Mouse (Mus musculus) spleen, adult 12 weeks (tissue): ENCODE measurements around the gene Minos1.

ENCODE experiments used
- DNase-seq: peaks from one replicate; pipeline ENCODE4 v3.0.0; 2022; ENCODE audit warnings: low spot score

The Minos1 gene

GRCm38 (mm10) chr4:139093196-139093530 is 37.8 kb downstream of the Minos1 start:
- DNase-seq = no peak

DNA sequence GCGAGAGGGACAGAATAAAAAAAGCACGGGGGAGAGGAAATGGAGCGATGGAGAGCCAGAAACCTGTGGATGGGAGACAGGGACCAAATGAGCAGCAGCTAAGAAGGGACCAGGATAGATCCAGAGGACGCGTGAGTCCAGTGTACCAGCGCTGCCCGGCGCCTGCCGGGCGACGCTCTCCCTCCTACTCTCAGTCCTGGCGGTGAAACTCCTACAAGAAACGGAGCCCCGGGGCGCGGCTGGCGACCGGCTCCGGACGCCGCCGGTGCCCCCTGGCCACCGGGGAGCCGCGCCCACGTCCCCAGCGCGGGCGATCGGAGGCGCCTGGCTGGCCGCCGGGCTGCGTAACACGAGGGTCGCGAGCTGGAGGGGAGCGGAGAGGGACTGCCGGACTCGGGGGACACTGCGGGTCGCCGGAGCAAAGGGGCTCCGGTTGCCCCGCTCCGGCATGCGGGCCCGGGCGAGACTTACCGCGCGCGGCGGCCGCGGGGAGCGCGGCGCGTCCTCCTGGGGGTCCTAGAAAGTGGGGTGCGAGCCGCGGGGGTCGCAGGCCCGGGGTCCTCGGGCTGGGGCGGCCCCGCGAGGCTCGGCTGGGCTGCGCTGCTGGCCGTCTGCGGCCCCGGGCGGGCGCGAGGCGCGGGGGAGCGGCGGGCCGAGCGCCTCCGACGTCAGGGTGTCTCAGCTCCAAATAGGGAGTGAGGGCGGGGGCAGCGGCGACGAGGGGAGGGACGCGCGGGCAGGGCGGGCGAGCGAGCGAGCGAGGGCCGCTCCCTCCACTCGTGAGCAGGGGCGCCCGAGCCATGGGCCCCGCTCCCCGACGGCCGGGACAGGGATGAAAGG is 38.3 kb downstream of the Minos1 start, which contains the start of gene Nbl1:
Gene Nbl1, minus strand, starts transcription at position 638 of the 840 bp plus-strand sequence.
- no peak for DNase-seq

- no peak for DNase-seq
Observed at GRCm38 (mm10) chr4:139091478-139092355, 39.2 kb downstream of the Minos1 start.

DNA sequence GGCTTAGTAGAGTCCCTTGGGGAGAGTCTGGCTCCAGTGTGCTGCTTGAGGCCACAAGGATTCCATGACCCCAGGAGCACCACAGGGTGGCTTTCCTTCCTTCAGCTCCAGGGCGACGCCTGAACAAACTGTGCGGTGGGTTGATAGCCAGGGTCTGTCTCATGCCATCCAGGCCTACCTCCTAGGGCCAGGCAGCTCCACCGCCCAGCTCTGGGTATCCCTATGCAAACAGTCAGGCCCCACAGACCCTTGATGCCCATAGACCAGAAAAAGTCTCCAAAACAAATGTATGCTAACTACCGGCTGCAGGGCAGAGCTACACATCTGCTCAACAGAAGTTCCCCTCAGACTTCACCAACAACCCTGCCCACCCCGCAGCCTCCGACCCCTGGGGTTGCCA is 39.8 kb downstream of the Minos1 start:
- no peak for DNase-seq

- no peak for DNase-seq
Observed at GRCm38 (mm10) chr4:139090303-139090940, 40.5 kb downstream of the Minos1 start.

DNA sequence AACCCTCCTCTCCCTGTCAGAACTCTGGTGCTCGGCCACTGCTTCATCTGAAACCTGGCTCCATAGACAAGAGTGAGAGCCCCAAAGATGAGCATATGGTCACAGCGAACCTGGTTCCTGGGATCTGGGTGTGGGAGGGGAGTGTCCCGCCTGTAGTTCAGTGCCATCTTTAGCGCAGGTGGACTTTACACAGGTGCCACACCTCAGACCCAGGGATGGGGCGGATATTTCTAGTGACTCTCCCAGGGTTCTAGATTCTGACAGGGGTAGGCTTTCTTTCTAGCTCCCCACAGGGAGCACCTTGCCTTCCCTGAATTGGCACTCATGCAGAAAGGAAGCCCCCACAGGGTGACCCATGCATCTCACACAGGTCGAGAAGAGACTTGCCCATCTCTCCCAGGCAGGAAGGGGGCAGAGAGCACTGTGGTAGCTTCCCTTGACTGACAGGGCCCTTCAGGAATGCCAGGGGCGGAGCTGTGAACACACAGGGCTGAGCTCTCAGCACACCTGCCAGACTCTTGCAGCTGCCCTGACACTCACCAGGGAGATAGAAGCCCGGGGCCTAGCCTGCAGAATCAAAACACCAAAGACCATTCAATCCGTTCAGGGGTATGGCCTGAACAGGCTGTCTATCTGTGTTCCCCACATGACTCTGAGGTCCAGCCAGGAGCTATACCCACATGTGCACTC is 41.8 kb downstream of the Minos1 start:
- no peak for DNase-seq

- DNase-seq = no peak
Observed at GRCm38 (mm10) chr4:139086984-139087383, 43.9 kb downstream of the Minos1 start.

DNA sequence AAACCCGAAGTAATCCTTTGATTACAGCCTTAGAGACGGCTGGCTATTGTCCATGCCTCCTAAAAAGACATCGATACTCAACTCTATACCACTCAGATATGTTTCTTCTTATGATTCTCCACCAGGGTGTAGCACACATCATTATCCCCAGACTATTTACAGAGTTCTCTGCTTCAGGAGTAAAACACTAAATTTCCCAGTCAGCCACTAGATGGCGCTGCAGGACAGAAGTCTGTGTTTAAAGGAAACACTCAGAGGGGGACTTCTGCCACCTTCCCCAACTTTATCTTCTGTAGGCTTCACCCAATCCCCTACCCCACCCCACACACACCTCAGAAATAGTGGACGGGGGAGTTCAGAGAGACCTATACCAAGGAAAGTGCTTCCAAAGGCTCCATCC is 44.9 kb downstream of the Minos1 start:
- DNase-seq = peak; percentile 60

DNA sequence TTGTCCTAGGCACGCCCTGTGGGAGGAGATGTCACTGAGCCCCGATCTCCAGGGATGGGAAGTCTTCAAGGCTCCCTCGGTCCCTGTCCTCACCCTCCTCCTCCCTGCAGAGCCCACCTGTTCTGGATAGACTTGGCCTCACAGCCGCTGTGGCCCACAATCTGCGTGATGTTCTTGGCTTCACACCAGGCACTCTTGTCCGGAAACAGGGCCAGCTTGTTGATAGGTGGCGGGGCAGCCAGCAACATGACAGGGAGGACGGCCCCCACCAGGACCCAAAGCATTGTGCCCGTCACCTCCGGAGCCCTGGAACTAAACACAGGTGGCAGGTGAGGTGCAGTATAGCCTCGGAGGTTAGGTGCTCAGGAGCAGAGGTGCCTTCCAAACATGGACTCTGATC is 45.6 kb downstream of the Minos1 start:
- DNase-seq = no peak

- no peak for DNase-seq
Observed at GRCm38 (mm10) chr4:139082790-139083564, 47.9 kb downstream of the Minos1 start.

GRCm38 (mm10) chr4:139081270-139081931 is 49.5 kb downstream of the Minos1 start:
- DNase-seq = no peak

- DNase-seq = no peak
Observed at GRCm38 (mm10) chr4:139080259-139080658, 50.7 kb downstream of the Minos1 start.

DNA sequence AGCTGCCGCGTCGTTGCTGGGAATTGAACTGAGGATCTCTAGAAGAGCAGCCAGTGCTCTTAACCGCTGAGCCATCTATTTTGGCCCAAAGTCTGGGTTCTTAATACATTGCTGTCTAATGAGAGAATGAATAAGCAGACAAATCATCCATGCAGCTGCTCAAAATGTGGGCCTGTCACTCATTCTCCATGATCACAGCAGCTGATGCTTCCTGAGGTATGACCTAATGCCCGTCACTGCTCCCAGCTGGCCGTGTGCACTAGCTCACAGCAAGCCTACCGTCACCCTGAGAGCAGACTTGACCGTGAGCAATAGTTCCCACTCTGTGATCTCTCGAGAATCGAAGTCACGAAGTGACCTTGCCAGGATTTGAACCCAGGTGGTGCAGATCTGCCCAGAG is 51.5 kb downstream of the Minos1 start:
- DNase-seq = no peak

- DNase-seq = no peak
Observed at GRCm38 (mm10) chr4:139078726-139079125, 52.2 kb downstream of the Minos1 start.

GRCm38 (mm10) chr4:139078313-139078712 is 52.6 kb downstream of the Minos1 start:
- DNase-seq = no peak

DNA sequence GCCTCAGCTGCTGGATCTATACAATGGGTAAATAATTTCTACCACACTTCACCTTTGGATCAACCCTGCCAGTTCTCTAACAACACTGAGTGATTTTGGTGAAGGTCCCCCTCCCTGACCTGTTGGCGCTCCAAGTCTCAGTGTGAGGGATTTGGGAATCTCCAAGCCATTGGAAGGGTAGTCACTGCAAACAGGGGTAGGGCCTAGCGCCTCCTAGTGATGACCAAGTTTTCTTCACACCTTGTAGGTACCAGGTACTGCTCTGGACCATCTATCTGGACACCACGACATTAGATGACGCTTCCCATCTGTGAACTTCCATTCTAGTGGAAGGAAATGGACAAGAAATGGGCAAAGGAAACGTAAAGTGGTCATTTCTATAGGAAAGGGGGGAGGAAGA is 55.0 kb downstream of the Minos1 start:
- DNase-seq = no peak

DNA sequence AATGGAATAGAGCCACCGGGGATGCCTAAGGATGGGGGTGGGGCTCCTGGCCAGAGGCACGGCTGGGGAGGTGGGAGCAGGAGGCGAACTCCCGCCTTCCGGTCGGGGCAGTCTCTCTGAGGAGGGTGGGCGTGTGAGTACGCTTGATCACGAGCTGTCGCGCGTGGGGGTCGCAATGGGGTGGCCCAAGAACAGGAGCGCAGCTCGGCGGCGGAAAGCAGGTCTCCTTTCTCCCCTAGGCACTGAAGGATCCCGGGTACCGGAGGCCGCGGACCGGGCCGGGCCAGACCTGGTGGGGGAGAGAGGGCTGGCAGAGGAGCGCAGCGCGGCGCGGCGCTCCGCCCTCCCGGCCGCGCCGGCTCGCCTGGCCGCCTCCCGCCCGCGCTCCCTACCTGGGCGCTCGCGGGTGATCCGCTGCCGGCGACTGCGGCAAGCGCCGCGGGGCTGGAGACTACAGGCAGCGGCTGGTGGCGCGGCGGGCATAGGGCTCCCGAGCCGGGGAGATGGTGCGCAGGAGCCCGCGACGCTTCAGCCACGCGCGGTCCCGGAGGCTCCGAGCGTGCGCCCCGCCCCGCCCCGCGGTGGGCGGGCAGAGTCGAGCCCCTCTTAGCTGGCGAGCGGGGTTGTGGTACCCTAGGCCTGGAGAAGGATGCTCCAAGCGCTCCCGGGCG is 55.7 kb downstream of the Minos1 start, which contains the start of gene Htr6:
Gene Htr6, minus strand, starts transcription at position 530 of the 671 bp plus-strand sequence.
- DNase-seq = no peak

- no peak for DNase-seq
Observed at GRCm38 (mm10) chr4:139074060-139074459, 56.9 kb downstream of the Minos1 start.

GRCm38 (mm10) chr4:139068287-139068686 is 62.6 kb downstream of the Minos1 start:
- no peak for DNase-seq

GRCm38 (mm10) chr4:139064831-139065230 is 66.1 kb downstream of the Minos1 start:
- no peak for DNase-seq
